Mouse (Mus musculus) naive thymus-derived CD4-positive, alpha-beta T cell, adult 2 months (primary cell): ENCODE data around the gene Gse1.

Experiments used
- DNase-seq: peaks from one replicate; pipeline ENCODE4 v3.0.0-alpha.2; 2011; ENCODE audit warnings: low read depth

The Gse1 gene

DNA sequence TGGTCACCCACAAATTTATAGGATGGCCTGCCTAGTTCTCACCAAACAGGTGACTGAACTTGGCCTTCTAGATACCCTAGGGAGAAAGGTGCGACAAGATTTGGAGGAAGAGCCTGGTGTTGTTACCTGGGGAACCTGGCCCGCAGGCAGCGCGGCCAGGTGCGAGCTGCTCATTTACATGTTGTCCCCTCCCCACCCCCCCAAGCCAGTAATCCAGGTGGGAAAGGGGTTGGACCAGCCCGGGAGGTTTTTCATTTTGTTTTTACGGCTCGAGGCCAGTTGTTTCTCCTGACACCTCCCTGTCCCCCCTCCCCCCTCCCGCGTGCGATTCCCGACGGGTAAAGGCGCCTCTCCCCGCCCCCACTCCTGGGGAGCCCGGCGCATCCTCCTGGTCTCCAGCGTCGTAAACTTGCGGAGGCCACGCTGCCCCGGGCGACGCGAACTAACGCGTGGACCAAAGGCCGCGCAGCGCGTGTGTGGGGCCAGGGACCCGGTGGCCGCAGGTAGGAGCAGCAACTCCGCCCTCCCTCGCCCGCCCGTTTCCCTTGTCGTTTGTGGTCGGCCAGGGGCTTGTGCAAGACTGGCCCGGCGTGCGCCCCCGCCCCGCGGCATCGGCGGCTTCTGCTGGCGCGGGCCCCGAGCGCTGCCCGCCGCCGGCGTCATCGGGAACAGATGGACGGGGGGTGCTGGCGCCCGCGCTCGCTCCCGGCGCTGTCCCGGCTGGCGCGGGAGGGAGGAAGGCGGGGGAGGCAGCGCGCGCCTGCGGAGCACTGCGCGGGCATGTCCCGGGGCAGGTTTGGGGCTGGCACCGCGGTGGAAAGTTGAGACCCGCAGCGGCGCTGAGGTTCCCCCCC, 307.4 kb downstream of the Gse1 start:
- peak; percentile 54 for DNase-seq

DNA sequence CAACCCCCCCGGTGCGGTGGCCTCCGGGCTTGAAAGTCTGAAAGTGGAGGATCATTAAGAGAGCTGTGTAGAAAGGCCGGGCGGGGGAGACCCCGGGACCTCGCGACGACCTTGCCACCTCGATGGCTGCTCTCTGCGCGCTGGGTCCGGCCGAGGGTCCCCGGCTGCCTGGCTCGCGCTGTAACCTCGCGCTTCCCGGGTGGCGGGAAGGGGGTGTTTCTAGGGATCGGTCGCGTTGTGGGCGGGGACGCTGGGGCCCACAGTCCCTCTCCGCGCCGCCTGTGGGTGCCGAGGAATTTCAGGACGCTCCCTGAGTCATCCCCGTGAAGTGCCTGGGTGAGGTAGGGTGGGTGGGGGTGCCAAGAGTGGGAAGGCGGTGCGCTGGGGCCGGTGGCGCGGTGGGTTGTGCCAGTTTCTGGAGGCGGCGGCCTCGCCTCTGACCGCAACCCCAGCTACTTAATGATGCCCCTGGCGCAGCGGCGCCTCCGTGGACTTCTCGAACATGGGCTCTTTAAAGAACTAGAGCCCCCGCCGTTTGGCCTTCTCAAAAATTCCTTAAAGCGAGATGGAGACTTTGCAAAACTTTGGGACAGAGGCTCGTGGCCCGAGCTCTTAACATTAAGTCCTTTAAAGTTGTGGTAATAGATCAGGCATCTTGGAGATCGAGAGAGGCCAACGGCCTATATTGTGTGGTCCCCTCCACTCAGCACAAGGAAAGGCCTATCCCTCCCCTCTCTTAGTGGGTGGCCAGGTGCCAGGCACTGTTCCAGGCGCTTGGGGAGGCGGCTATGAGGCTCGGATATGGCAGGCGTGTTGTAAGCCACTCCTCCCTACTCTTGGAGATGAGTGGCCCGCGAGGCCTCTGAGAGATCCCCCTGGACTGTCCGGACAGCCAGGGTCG, 308.3 kb downstream of the Gse1 start:
- no peak for DNase-seq

GRCm38 (mm10) chr8:120537207-120537817, 309.1 kb downstream of the Gse1 start:
- DNase-seq = peak; percentile 86

- DNase-seq = no peak
Measured at GRCm38 (mm10) chr8:120537818-120538396, 309.7 kb downstream of the Gse1 start.

GRCm38 (mm10) chr8:120538397-120539240, 310.4 kb downstream of the Gse1 start:
- peak; percentile 91 for DNase-seq

DNA sequence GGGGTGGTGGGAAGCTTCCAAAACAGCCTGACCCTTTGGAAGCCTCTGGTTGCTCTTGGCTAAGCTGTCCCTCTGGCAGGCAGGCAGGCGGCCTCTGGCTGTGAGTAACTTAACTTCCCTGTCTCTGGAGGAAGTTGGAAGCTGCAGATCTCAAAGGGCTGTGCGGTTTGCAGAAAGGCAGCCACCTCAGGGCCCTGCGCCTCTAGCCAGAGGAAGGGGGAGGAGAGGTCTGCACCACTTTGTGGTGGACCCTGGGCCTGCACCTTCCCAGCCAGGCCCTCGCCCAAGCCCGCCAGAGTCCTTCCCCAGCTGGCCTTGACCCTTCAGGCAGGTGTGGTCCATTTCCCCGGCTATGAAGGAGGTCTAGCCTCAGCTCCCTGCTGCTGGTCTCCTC, 311.1 kb downstream of the Gse1 start:
- peak; percentile 55 for DNase-seq

DNA sequence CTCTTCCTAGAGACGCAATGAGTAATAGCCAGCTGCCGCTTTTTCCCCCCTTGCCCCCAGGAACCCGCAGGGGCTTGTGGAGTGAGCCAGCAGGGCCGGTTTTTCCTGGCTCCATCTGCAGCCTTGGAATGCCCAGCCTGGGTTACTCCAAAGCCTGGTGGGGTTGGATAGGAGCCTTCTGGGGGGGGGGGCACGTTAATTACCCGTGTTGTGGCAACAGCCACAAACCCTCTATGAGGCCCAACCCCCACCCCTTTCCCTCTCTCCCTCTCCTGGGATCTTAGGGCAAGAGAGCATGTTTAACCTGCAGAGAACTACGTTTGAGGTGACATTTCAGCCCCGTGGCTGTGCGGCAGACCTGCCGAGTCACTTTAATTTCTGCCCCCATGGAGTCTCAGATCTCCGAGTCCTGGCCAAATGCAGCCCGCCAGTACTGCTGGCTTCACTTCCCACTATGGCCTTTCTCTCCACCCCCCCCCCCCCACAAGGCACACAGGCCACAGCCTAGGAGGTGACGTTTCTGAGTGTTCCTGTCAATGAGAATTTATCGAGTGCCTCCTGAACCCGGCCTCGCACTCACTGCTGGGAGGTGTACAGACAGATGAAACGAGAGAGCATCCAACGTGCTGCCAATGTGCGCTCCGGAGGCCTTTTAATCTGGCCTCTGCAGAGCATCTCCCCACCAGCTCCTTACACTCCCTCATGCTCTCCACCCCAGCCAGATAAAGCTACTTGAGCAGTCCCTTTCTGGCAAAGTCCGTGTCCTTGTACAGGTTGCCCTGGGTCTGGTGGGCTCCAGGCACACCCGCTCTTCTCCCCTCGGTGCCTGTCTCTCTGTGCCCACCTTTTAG, 311.7 kb downstream of the Gse1 start:
- DNase-seq = peak; percentile 38

DNA sequence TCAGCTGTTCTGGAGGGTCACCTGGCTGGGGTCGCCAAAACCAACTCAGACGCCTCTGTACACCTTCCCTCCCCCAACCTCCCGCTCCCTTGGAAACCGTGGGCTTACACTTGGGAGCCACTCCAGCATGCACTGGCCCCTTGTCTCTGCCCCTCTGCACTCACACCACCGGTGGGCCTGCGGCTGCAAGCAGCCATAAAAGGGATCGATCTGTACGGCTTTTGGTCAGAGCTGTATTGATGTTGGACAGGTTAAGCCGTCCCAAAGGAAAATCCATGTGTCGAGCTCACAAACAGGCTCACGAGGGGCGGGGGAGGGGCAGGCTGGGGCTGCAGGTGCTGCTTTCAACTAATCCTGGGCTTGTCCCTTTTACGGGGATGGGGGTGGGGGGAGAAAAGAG, 314.7 kb downstream of the Gse1 start:
- DNase-seq = no peak

GRCm38 (mm10) chr8:120543416-120544055, 315.3 kb downstream of the Gse1 start:
- DNase-seq = peak; percentile 53

DNA sequence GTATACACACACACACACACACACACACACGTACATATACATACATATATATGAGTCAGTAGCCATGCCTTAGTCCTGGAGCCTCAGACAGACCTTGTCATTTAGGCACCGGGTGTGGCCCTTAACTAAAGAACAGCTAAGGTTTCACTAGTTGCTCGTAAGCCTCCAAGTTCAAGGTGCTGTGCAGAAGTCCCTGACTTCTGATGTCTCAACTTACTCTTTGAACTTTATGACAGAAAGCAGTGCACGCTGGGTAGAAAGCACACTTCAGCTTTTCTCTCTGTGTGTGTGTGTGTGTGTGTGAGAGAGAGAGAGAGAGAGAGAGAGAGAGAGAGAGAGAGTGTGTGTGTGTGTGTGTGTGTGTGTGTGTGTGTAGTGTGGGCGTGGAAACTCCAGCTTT, 315.9 kb downstream of the Gse1 start:
- peak; percentile 86 for DNase-seq

- no peak for DNase-seq
Measured at GRCm38 (mm10) chr8:120547562-120547961, 319.3 kb downstream of the Gse1 start.

- no peak for DNase-seq
Measured at GRCm38 (mm10) chr8:120548313-120548761, 320.1 kb downstream of the Gse1 start.

DNA sequence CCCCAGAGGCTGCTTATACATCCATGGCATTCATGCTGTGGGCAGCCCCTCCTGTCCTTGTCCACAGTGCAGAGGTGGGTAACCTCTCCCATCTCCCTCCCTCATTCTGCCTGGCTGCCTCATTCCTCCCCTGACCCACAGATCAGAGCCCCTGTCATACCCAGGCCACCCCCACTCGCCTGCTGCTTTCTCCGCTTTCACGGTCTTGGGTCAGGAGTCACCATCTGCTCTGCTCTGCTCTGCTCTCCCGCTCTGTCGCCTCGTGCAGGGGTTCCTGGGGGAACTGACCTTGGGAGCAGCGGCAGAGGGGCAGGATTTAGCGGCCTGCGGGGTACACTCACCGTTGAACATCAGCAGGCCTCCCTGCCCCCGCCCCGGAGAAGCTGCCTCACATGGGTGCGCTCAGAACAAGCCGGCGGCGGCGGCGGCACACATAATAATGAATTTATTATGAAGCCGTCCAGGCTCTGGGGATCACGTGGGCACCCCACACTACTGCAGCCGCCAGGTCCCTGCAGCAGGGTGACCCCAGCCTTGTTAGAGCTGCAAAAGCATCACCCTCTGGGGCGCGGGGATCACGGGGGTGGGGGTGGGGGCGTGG, 321.2 kb downstream of the Gse1 start:
- no peak for DNase-seq

GRCm38 (mm10) chr8:120549922-120550321, 321.7 kb downstream of the Gse1 start:
- no peak for DNase-seq

GRCm38 (mm10) chr8:120550430-120550829, 322.2 kb downstream of the Gse1 start:
- no peak for DNase-seq

GRCm38 (mm10) chr8:120550937-120551676, 322.9 kb downstream of the Gse1 start:
- DNase-seq = no peak

DNA sequence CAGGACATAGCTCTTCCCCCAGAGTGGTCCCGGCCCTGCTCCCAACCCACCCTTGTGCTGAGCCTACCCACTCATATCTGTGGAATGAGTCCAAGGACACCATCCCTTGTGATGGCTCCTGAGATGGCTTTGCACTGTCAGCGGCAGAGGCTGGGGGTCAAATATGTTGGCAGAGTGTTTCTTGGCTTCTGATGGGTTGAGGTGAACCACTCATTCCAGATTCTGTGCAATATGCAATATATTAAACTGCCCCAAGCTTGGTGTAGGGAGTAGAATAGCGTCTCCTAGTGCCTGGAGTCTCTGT, 323.4 kb downstream of the Gse1 start:
- no peak for DNase-seq

DNA sequence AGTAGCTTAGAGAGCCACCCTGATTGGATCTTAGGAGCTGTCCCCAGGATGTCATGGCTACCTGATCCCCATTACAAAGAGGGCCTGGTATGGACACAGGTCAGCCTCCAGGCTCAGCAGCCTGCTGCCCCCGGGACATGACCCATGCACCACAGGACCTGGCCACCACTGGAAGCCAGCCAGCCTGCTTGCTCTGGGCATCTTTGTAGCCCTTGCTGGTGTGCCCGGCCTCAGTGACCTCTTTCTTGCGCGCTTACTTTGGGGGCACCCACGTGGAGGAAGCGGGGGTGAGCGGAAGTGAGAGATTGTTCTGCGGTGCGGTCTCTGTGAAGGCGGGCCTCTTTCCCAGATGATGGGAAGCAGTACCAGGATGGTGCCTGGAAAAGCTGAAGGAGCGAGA, 324.3 kb downstream of the Gse1 start:
- no peak for DNase-seq
